Mouse (Mus musculus) embryo, embryonic 11 days (tissue): ENCODE measurements around the gene Samd7.
"Not testable (repeated sequence)": the region's sequence is repeated elsewhere in the genome, so short reads cannot be mapped to it uniquely, and the experiment has no call there.

Source experiments
- DNase-seq: peaks from one replicate; pipeline ENCODE4 v3.0.0-alpha.2; 2015

The Samd7 gene

DNA sequence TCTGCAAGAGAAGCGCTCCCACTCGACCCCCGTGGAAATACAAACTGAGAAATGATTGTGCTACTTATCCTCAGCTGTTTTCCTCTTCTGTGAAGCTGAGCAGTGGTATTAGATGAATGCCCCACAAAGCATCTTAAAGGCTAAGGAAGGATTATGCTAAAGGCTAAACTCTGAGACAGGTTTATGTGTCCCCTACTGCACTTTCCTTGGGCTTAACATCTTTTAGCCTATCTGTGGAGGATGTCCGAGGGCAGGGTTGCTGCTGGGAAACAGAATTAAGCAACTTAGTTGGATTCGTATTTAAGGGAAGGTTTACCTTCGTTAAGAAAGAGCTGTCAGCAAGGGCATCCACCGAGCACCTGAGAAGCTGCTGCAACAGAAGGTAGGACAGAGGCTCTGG lies at the start of gene Samd7:
Gene Samd7, plus strand, starts transcription at position 288 of the 400 bp plus-strand sequence.
- no peak for DNase-seq

DNA sequence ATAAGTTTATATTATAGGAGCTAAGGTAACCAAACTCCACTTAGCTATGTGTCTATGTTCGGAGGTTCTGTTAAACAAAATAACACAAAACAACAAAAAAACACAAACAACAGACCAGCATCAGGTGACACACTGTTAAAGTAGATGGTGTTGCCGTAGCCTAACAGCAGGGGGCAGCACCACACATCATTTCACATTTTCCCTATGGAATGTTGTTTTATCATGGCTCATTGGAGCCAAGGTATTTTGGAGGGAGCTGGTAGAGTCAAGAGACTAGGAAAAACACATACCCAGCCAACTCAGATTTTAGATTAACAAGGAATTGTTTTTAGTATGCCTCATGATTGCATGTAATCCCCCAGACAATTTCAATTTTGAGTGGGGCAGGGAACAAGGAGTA lies 49.7 kb upstream of the Samd7 start:
- DNase-seq = peak; percentile 72

DNA sequence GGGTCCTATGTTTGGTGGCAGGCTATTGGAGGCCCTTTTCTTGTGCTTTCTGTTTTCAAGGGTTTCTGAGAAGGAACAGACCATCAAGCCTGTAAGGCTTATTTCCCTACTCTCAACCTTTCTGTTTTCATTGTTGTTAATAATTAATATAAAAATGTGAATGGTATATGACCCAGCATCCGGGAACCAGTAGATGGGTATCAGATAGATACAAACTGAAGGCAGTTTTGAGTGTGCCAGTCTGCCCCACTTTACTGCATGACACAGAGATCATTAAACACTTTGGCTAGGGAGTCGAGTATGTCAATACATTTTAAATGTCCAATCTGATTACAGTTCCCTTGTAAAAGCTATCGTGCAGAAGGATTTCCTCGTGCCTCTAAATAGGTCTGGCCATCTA lies 48.2 kb upstream of the Samd7 start:
- DNase-seq = no peak

DNA sequence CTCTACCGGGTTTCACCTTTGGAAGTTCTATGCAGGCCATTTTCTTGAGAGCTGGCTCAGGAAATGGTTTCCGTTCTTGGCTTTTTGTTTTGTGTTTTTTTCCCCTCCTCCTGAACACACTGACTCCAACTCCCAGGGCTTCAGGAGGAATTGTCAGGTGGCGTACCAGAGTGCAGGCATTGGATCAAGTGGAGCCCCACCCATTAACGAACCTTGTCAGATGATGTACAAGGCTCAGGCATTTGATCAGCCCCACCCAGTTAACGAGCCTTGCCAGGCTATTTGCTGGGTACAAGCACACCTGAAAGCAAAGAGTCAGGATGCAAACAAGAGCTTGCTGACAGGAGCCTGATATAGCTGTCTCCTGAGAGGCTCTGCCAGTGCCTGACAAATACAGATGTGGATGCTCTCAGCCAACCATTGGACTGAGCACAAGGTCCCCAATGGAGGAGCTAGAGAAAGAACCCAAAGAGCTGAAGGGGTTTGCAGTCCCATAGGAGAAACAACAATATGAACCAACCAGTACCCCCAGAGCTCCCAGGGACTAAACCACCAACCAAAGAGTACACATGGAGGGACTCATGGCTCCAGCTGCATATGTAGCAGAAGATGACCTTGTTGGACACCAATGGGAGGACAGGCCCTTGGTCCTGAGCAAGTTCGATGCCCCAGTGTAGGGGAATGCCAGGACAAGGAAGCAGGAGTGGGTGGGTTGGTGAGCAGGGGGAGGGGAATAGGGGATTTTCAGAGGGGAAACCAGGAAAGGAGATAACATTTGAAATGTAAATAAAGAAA lies 46.2 kb upstream of the Samd7 start, which contains the start of gene Lrrc31:
Gene Lrrc31, minus strand, starts transcription at position 133 of the 795 bp plus-strand sequence.
- not testable (repeated sequence) for DNase-seq

DNA sequence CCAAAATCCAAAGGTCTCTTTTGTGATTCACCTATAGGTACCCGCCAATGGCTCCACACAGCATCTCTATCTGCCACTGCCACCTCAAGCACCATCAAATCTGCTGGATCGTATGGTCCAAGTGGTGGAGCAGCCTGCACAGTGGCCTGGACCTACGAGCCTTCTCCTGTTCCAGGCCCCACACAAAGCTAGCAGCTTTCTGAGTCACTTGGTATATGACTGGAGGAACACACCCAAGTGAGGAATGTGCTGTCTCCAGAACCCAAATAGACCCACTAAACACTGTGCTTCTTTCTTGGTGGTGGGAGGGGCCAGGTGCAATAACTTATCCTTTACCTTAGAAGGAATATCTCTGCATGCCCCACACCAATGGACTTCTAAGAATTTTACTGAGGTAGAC lies 40.1 kb upstream of the Samd7 start:
- no peak for DNase-seq

DNA sequence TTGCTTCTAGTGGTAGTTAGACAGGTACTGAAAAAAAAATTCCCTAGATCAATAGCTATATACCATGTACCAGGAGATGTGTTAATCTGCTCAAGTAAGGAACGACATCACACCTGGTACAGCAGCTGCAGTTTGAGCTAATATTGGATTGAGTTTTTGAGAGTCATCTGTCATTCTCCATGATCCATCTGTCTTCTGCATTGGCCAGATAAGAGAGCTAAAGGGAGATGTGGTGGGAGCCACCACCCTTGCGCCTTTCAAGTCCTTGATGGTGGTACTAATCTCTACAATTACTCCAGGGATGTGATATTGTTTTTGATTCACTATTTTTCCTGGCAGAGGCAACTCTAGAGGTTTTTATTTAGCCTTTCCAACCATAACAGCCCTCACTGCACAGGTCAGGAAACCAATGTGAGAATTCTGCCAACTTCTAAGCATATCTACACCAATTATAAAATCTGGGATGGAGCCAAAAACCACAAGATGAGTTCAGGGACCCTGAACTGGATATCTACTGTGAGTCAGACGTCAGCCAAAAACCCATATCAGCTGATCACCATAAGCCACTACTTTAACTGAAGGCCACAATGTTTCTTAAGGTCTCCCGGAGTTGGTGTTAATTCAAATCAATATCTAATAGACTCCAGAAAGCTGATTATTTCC lies 39.3 kb upstream of the Samd7 start:
- DNase-seq = no peak

DNA sequence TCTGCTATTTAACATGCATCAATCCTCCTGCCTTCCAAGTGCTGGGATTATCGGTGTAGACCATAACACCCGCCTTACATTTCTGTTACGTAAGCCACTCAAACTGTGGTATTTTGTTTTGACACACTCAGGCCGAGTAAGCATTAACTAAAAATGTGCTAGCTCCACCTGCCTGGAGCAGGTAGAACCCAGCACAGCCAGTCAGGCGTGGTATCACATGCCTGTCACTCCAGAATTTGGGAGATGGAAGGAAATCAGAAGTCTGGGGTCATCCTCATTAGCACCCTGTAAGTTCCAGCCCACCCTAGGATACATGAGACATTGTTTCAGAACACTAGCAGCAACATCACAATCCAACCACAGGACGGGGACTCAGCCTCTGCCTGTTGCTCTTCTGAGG lies 35.9 kb upstream of the Samd7 start:
- no peak for DNase-seq

DNA sequence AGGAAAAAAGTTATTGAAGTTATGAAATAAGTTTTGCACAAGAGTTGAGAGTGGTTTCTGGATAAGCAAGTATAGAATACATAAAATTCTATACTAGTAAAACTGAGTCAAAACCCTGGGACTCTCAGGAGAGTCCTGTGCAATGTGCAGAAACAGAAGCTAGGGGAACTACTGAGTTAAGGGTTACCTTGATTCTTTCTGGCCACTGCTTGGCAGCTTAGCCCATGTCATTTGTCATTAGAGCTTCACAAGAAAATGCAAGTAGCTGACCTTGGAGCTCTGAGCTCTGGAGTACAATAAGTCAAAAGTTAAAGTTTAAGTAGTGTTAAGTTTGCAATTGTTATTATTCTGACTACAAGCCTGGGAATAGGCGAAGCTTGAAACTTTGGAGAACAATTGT lies 32.8 kb upstream of the Samd7 start:
- no peak for DNase-seq

DNA sequence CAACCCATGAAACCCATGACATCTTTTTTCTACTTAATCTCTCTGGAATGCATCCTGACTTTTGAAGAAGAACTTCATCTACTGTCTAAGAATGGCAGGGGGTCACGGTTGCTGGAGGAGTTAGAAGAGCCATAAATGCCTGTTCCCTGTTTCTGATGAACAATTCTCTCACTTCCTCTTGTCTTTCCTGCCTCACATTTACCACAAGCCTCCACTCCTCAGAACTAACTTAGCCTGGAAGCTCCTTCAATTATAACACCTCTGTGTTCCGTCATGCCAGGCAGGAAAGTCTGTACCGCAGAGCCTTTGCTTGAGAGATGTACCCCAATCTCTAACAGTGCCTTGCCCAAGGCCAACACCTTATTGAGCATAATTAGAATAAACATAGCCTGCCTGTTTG lies 27.4 kb upstream of the Samd7 start:
- DNase-seq = no peak

DNA sequence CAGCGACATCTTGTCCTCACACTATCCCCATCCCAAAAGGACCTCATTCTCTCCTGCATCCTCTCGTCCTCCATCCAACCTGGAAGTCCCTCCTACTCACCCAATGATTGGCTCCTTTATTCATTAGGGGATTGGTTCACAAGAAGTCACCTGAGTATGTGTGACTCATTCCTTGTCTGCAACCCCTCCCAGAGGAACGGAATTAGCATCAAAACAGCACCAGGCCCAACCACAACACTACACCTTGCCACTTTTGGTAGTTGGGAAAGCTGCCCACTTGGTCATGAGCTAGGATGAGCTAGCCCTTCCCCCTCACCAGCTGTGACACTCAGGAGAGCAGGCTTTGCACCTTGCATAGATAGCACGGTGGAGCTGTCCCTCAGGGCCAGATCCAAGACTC lies 24.1 kb upstream of the Samd7 start:
- no peak for DNase-seq

DNA sequence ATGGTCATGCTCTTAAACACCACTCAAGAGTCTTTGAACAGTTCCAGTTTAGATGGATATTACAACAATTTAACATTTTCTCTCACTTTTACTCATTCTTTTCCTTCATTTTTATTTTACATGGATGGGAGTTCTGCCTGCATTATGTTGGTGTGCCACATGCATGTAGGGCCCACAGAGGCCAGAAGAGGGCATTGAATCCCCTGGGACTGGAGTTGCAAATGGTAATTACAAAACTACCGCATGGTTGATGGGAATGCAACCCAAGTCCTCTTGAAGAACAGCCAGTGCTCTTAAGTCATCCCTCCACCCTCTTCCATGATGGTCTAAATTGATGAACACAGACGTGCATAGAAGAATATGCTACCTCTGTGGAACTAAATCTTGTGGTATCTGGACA lies 23.6 kb upstream of the Samd7 start:
- no peak for DNase-seq

DNA sequence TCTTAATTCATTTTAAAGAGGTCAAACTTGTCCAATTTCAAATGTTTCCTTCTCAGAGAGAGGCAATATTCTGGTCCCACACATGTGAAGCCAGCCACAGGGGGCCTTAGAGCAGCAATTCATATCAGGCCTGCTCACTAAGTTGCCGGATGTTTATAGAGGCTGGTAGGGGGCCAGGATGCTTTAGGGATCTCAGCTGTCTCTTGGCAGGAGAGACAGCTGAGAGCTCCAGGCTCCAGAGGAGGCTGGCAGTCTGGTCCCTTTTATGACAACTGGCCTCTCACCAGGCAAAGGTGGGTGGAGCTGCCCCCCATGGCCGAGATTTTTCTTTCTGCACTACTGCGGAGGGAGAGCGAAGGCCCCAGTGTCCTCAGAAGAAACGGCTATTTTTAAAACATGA lies 22.9 kb upstream of the Samd7 start:
- no peak for DNase-seq

DNA sequence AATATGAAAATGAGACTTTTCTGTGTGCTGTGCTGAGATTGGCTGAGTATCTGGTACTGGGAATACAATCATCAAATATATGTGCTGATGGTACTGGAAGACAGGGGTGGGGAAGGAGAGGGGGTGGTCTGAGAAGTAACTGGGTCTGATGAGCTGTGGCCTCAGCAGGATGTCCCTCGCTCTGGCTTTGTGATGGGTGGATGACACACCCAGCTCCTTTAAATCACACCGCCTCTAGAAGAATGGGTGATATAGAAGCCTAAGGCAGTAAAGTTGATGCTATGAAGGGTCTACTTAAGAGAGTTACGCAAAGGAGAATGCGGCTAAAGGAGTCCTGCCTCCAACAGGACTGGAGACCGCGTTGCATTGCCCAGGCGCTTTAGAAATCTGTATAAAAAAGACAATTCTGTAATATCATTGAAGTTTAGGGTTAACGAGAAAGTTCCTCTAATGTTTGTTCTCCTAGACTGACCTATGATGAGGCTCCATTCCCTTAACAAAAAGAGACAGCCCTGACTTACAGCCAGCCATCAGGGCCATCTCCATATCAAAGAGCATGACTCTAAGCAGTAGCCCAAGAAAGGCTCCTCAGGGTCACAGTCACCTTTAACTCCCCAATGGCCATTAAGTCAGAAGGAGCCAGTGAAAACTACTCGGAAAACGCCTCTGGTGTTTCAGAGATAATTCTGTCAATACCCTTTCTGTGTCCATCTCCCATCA lies 21.8 kb upstream of the Samd7 start:
- DNase-seq = no peak

DNA sequence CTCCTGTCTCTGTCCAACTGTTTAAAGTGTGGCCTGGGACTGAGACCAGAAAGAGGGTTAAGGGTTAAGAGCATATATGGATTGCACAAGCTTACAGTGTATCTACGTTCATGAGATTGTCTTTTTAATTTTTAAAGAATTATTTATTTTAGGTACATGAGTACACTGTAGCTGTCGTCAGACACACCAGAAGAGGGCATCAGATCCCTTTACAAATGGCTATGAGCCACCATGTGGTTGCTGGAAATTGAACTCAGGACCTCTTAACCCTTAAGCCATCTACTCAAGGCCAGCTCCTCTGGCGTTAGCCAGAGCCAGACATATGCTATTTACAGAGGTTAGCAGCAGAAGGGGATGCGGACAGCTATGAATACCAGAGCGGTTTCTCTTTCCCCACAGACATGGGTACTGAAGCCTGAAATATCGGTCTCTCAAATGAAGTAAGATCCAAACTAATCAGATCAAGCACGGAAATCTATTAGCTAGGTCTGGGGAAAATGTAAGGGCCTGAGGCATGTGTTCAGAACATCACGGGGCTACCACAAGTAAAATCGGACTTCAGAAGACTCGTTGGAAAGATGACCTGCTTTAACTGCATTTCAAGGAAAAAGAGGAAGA lies 21.1 kb upstream of the Samd7 start:
- DNase-seq = no peak

DNA sequence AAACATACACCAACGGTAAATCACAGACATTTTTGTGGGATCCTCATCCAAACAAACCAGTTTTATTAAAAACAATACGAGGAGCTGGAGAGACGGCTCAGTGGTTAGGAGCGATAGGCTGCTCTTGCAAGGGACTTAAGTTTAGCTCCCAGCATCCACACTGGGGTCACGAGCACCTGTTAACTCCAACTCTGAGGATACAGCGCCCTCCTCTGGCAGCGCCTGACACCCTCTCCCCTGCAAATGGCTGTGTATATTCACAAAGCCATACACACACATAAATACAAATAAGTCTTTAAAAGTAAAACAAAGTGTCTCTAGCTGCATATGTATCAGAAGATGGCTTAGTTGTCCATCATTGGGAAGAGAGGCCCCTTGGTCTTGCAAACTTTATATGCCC lies 20.6 kb upstream of the Samd7 start:
- no peak for DNase-seq

DNA sequence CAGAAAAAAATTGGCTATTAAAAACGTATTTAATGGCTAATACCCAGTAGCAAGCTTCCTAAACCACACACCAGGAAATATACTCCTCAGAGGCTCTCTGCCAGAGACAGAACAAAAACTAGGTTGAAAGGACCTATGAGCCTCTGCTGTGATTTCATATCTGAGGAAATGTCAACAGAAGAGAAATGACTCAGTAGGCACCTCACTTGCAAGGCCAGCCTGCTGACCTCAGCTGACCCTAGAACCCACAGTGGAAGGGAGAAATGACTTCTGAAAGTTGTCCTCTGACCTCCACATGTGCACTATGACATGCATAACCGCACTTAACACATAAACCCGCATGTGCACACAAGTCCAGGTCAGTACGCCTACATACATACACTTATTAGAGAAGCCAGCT lies 18.9 kb upstream of the Samd7 start:
- DNase-seq = no peak

DNA sequence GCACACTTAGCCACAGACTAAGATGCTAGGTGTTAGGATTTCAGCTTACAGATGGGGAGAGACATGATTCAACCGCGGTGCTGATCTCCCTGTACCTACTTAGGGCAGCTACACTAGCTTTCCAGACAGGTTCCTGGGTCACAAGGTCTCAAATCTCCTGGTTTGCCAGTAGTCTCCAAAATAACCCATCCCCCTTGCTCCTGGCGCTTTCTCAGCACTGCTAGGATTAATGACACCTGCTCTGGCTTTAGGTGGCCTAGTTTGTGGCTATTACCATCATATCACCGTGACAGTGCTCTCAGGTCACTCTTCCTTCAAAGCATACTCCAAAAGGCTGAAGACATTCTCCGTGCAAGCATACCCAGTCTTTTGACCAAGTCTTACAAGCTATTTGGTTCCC lies 17.0 kb upstream of the Samd7 start:
- no peak for DNase-seq

DNA sequence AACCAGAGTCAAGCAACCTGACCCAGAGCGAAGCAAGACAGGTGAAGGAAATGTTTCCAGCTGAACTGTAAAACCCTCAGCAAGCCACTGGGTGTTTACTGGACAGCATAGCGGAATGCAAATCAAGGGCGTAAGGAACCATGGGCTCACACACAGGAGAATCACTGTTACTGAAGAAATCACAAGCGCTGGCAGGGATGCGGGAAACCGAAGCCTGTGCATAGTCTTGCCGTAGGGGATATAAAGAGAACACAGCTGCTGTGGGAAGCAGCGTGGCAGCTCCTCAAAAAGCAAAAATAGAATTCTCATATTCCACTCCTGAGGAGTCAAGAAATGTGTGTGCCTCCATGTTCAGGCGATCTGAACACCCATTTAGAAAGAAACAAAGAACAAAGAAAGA lies 9.3 kb upstream of the Samd7 start:
- peak; percentile 19 for DNase-seq

DNA sequence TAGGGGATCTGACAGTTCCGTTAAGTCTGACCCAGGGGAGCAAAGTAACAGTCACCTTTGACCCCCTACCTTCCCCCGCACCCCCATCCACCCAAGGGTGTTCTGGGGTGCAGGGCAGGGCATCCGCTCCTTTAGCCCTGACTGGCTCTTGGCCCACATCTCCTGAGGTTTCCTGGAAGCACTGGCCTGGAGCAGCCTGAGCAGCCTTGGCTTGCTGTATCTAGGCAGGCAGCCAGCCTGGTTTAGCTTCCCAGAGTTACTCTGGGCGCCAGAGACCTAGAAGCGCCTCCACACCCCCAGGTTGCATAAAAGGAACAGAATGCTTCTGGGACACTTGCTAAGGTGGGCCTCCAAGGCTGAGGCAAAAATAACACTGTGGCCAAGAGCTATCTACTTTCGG lies 4.8 kb upstream of the Samd7 start:
- DNase-seq = no peak

DNA sequence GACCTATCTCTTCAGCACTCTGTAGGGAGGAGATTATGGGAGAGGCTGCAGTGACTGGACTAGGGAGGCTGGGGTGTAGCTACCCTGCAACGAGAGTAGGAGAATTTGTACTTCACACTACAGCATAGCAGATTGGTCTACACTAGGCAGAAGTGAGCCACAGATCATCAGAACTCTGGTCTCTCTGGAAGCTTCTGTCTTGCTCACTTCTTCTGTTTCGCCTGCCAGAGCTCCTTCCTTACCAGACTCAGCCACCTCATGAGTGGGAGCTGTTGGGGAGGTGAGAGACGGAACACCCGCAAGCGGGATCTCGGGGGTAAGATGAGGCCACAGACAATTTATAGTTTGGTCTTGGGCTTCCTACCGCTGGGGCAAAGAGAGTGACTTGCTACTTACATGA lies 3.2 kb upstream of the Samd7 start:
- no peak for DNase-seq

DNA sequence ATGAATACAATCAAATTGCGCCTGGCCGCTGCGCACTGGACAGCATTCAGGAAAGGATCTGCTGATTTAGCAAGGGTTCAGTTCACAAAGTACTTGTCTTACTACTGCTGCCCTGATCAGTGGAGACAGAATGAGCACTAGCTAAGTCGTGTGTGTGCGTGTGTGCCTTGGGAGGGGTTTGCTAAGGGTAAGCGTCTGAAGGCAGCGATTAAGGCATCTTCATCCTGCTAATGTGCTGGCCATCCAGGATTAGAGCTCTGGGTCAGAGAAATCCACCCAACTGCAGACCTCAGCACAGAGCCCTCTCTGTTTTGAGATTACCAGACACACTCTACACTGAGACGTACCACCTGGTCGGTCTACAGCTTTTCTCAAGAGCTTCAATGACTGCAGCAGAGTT lies 2.2 kb downstream of the Samd7 start:
- DNase-seq = no peak

DNA sequence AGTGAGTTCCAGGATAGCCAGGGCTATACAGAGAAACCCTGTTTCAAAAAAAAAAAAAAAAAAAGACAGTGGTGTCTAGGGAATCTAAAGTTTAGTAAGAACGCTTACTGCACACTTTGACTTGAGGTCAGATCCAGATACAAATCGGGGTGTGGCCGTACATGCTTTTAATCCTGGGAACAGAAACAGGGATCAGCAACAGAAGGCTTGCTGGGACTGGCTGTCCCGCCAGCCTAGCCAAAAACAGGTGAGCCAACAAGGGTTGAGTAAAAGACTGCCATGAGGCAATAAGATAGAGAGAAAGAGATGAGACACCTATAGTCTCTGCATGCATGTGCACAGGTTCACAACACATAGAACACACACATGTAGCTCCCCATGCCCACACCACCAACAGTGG lies 8.6 kb downstream of the Samd7 start:
- DNase-seq = no peak

DNA sequence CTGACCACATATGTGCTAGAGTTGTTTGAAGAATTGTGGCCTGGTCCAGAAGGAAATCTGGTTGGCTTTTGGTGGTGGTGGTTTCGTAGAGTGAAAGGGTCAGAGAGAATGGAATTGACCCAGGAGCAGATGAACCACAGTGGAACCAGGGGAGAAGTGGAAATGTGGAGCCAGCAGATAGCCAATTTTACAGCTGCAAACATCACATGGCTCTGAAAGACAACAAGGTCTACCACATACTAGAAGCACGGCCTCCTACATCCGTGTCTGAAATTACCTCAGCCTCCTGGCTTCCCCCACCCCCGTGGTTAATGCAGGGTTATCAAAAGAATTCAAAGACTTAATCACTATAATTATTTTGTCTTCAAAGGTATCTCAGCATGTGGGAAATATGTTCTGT lies 18.8 kb downstream of the Samd7 start:
- no peak for DNase-seq
